Mouse (Mus musculus): ENCODE measurements around the gene Ankrd28.

Ankrd28 gene

GRCm38 (mm10) chr14:31715669-31716068 lies 114.8 kb downstream of the Ankrd28 start:
- no peak for DNase-seq (ENCODE audit: low read depth, low spot score)

GRCm38 (mm10) chr14:31709343-31709742 lies 121.1 kb downstream of the Ankrd28 start:
- DNase-seq (ENCODE audit: low read depth, low spot score) = no peak

- no peak for DNase-seq (ENCODE audit: low read depth, low spot score)
These were observed 130.1 kb downstream of the Ankrd28 start for GRCm38 (mm10) chr14:31700376-31700775.

- DNase-seq (ENCODE audit: low read depth, low spot score) = no peak
These were observed 132.7 kb downstream of the Ankrd28 start for GRCm38 (mm10) chr14:31697755-31698154.

GRCm38 (mm10) chr14:31697346-31697745 lies 133.1 kb downstream of the Ankrd28 start:
- no peak for DNase-seq (ENCODE audit: low read depth, low spot score)

- no peak for DNase-seq (ENCODE audit: low read depth, low spot score)
These were observed 133.5 kb downstream of the Ankrd28 start for GRCm38 (mm10) chr14:31696985-31697303.

GRCm38 (mm10) chr14:31696206-31696984 lies 134.1 kb downstream of the Ankrd28 start:
- DNase-seq (ENCODE audit: low read depth, low spot score) = no peak

GRCm38 (mm10) chr14:31692536-31692935 lies 137.9 kb downstream of the Ankrd28 start:
- DNase-seq (ENCODE audit: low read depth, low spot score) = no peak

- DNase-seq (ENCODE audit: low read depth, low spot score) = no peak
These were observed 144.2 kb downstream of the Ankrd28 start for GRCm38 (mm10) chr14:31686231-31686630.

- peak; percentile 48 for DNase-seq (ENCODE audit: low read depth, low spot score)
These were observed 144.8 kb downstream of the Ankrd28 start for GRCm38 (mm10) chr14:31685680-31686079.

- DNase-seq (ENCODE audit: low read depth, low spot score) = peak; percentile 69
These were observed 146.0 kb downstream of the Ankrd28 start for GRCm38 (mm10) chr14:31684343-31685040.

GRCm38 (mm10) chr14:31683610-31684009 lies 146.8 kb downstream of the Ankrd28 start:
- no peak for DNase-seq (ENCODE audit: low read depth, low spot score)

GRCm38 (mm10) chr14:31681931-31682555 lies 148.4 kb downstream of the Ankrd28 start:
- no peak for DNase-seq (ENCODE audit: low read depth, low spot score)

GRCm38 (mm10) chr14:31681291-31681690 lies 149.2 kb downstream of the Ankrd28 start:
- DNase-seq (ENCODE audit: low read depth, low spot score) = no peak

GRCm38 (mm10) chr14:31680656-31681055 lies 149.8 kb downstream of the Ankrd28 start:
- no peak for DNase-seq (ENCODE audit: low read depth, low spot score)

GRCm38 (mm10) chr14:31671635-31672320 lies 158.7 kb downstream of the Ankrd28 start:
- DNase-seq (ENCODE audit: low read depth, low spot score) = no peak

- peak; percentile 88 for DNase-seq (ENCODE audit: low read depth, low spot score)
These were observed 160.6 kb downstream of the Ankrd28 start for GRCm38 (mm10) chr14:31669642-31670490.

- DNase-seq (ENCODE audit: low read depth, low spot score) = peak; percentile 31
These were observed 161.3 kb downstream of the Ankrd28 start for GRCm38 (mm10) chr14:31669161-31669611.

- DNase-seq (ENCODE audit: low read depth, low spot score) = no peak
These were observed 162.1 kb downstream of the Ankrd28 start for GRCm38 (mm10) chr14:31668326-31668725.

- DNase-seq (ENCODE audit: low read depth, low spot score) = no peak
These were observed 162.7 kb downstream of the Ankrd28 start for GRCm38 (mm10) chr14:31667741-31668140.

All from CD4-positive helper T cell, adult 2 months (primary cell).